Mouse (Mus musculus) embryonic facial prominence, embryonic 12.5 days (tissue): ENCODE measurements at regions not wholly inside any gene's neighbourhood (a gene's known extent, or its start where the extent isn't known, plus 50 kb on each side); places are given as distances from the start of the nearest gene placed in this dataset.

Experiments
- ATAC-seq: fragments of 200-750 bp; cut with Nextera tagmentation; 2 replicates; pipeline ENCODE4 v1.8.0; 2017; ENCODE audit not compliant: insufficient number of reproducible peaks, insufficient read depth, low FRiP score, low TSS enrichment
- H3K27ac ChIP-seq: fragments of 300-500 bp; sonication (generic); 2 replicates; pipeline ENCODE4 v1.5.1; 2016; ENCODE audit warnings: mild to moderate bottlenecking
- H3K27me3 ChIP-seq: fragments of 300-500 bp; sonication (generic); 2 replicates; pipeline ENCODE4 v1.6.1; 2016; ENCODE audit warnings: mild to moderate bottlenecking, moderate library complexity
- H3K36me3 ChIP-seq: fragments of 300-500 bp; sonication (generic); 2 replicates; pipeline ENCODE4 v1.6.1; 2016; ENCODE audit warnings: mild to moderate bottlenecking
- H3K4me1 ChIP-seq: fragments of 300-500 bp; sonication (generic); 2 replicates; pipeline ENCODE4 v1.6.1; 2016
- H3K4me2 ChIP-seq: fragments of 300-500 bp; sonication (generic); replicated peaks from 2 replicates; pipeline ENCODE4 v1.6.1; 2016; ENCODE audit warnings: mild to moderate bottlenecking, moderate library complexity
- H3K4me3 ChIP-seq: fragments of 300-500 bp; sonication (generic); 2 replicates; pipeline ENCODE4 v1.5.1; 2016; ENCODE audit warnings: mild to moderate bottlenecking
- H3K9ac ChIP-seq: fragments of 300-500 bp; sonication (generic); 2 replicates; pipeline ENCODE4 v1.6.1; 2016; ENCODE audit warnings: mild to moderate bottlenecking, moderate library complexity
- H3K9me3 ChIP-seq: fragments of 300-500 bp; sonication (generic); 2 replicates; pipeline ENCODE4 v1.6.1; 2016; ENCODE audit warnings: mild to moderate bottlenecking, moderate library complexity
- WGBS: fragments of 180-500 bp; shearing (Covaris S2); methylation state at CpG from one replicate; pipeline ENCODE4 v1.1.7; 2016; 5-methylcytosine and 5-hydroxymethylcytosine counted together

DNA sequence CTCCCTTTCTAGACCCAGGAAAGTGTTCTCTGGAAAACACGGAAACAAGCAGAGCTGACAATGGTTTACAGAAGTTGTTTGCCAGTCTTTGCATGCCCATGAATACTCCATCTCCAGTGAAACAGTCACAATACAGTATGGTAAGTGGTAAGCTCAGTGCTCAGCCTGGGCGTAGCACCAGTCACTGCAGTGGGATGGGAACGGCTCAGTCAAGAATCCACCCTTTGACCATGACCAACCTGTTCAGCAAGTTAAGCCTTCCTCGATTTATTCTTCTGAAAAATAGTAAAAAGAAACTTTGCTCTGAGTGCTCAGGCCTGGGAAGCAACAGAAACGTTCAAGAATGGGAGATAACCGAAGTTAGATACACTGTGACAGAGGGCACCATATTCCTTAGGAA is 563.7 kb upstream of the Kdm8 start:
- no peak overlapping the region for H3K27ac ChIP-seq
- no peak overlapping the region for H3K9ac ChIP-seq
- no peak overlapping the region for H3K4me2 ChIP-seq
- H3K4me3 ChIP-seq = no peak overlapping the region
- no peaks in the 10 kb centered on the region for H3K9me3 ChIP-seq
- no peaks in the 10 kb centered on the region for H3K4me1 ChIP-seq
- no peaks in the 10 kb centered on the region for H3K36me3 ChIP-seq
- no peaks in the 10 kb centered on the region for H3K27me3 ChIP-seq
- WGBS = 86% methylated on average over 6 of the region's 6 CpGs
- no peak for ATAC-seq

DNA sequence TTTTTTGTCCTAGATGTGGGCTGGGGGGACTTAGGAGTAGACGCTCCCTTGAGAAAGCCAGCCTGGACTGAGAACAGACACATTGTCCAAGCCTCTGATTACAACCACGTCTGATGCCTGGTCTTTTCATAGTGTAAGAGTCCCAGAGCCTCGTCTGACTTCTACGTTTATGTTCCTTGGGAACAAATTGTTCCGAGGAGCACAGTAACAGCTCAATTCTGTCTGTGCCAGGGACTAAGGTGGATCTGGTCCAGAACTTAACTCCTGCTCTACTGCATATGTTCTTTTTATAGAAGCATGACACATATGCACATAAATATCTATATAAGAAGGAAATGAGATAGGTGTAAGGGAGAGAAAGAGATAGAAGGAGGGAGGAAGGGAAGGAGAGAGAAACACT is 537.2 kb upstream of the Kdm8 start:
- no peak for ATAC-seq
- no peaks in the 10 kb centered on the region for H3K4me1 ChIP-seq
- 82% methylated on average over 5 of the region's 5 CpGs for WGBS
- no peak overlapping the region for H3K4me2 ChIP-seq
- no peak overlapping the region for H3K4me3 ChIP-seq
- H3K9ac ChIP-seq = no peak overlapping the region
- H3K27ac ChIP-seq = no peak overlapping the region
- no peaks in the 10 kb centered on the region for H3K36me3 ChIP-seq
- no peaks in the 10 kb centered on the region for H3K9me3 ChIP-seq
- H3K27me3 ChIP-seq = no peaks in the 10 kb centered on the region

DNA sequence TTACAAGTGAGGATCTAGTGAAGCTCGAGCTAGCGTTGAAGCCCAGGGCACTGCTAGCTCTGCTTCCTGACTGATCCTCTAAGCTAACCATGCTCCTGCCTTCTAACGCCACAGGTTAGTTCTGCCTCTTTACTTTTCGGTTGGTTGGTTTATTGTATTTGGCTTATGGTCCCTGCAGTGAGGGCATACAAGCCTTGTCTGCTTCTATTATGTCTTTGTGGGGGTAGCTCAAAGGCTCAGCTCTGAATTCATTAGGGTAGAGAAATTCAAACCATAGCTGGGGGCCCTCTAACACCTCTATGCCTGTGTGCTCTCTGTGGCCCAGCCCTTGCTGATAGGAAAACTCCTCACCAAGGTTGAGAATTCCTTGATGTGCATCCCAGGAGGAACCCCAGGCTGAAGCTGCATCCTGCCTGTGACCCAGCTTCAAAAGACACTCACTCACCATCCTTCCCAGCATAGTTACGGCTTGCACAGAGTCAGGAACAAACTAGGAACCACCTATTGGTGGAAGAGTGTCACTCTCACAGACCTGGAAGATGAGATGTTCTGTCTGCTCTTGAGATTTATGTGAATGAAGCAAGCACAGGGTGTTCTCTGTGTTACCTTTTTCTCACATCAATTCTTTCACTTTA is 536.7 kb upstream of the Kdm8 start:
- H3K4me3 ChIP-seq = no peak overlapping the region
- no peak for ATAC-seq
- no peak overlapping the region for H3K4me2 ChIP-seq
- H3K9me3 ChIP-seq = no peaks in the 10 kb centered on the region
- H3K36me3 ChIP-seq = no peaks in the 10 kb centered on the region
- no peaks in the 10 kb centered on the region for H3K27me3 ChIP-seq
- H3K9ac ChIP-seq = no peak overlapping the region
- 80% methylated on average over 5 of the region's 5 CpGs for WGBS
- H3K27ac ChIP-seq = no peak overlapping the region
- H3K4me1 ChIP-seq = no peaks in the 10 kb centered on the region

DNA sequence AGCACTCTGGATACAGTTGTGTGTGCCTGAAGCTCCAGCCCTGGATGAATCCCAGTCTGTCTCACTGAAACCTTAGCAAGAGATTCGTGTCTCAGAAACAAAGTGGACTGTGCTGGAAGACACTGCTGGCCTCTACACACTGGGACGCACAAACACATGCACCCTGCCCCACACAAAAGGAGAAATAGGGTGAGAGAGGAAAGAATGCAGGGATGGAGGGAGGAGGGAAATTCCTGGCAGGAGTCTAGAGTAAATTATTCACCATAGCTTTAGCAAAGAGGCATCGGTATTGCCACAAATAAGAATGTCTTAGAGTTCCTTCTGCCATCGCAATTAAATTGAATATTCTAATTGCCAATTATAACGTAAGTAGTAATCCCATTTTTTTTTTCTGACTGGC is 530.4 kb upstream of the Kdm8 start:
- Histone ChIP-seq H3K4me1 (no peaks in the 10 kb centered on the region), H3K27me3 (no peaks in the 10 kb centered on the region), H3K4me3 (no peak overlapping the region), H3K9ac (no peak overlapping the region), H3K36me3 (no peaks in the 10 kb centered on the region), H3K9me3 (no peaks in the 10 kb centered on the region), H3K27ac (no peak overlapping the region), H3K4me2 (no peak overlapping the region)
- WGBS = 79% methylated on average over 5 of the region's 5 CpGs
- no peak for ATAC-seq

DNA sequence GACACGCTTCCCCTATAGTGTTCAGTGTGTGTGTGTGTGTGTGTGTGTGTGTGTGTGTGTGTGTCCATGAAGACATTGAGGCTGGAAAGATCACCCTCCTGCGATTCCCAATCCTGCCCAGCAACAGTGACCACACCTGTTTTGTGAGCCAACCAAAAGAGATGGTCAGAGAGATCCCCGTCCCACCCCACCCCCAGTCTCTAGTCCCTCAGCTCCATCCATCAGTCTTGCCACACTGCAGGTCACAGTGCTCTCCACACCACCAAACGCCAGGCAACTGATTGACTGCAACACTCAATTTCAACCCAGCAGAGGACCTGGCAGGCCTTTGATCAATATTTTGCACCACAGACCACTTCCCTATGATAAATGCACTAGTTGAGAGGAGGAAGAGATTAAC is 530.0 kb upstream of the Kdm8 start:
- no peaks in the 10 kb centered on the region for H3K27me3 ChIP-seq
- no peaks in the 10 kb centered on the region for H3K36me3 ChIP-seq
- H3K9me3 ChIP-seq = no peaks in the 10 kb centered on the region
- no peak overlapping the region for H3K9ac ChIP-seq
- 82% methylated on average over 4 of the region's 4 CpGs for WGBS
- no peak for ATAC-seq
- no peaks in the 10 kb centered on the region for H3K4me1 ChIP-seq
- no peak overlapping the region for H3K4me3 ChIP-seq
- no peak overlapping the region for H3K27ac ChIP-seq
- H3K4me2 ChIP-seq = no peak overlapping the region

DNA sequence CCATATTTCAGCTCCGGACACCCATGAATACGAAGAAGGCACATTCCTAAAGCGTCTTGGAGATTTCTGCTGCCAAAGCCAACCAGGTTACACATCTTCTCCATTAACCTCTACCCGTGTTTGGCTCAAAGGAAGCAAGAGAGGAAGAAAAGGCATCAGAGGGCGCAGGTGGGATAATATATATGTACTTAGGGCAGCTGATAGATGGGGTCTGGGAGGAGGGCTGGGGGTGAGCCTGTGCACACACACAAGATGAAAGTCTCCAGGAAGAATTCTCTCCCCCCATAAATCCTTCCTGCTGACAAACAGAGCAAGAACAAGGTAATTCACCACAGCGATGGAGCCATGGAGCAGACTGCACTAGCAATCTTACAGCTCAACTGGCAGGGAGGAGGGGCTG is 529.5 kb upstream of the Kdm8 start:
- no peak for ATAC-seq
- no peaks in the 10 kb centered on the region for H3K36me3 ChIP-seq
- H3K4me2 ChIP-seq = no peak overlapping the region
- H3K27ac ChIP-seq = no peak overlapping the region
- H3K4me1 ChIP-seq = no peaks in the 10 kb centered on the region
- no peak overlapping the region for H3K9ac ChIP-seq
- no peaks in the 10 kb centered on the region for H3K27me3 ChIP-seq
- no peak overlapping the region for H3K4me3 ChIP-seq
- WGBS = 79% methylated on average over 6 of the region's 6 CpGs
- no peaks in the 10 kb centered on the region for H3K9me3 ChIP-seq

DNA sequence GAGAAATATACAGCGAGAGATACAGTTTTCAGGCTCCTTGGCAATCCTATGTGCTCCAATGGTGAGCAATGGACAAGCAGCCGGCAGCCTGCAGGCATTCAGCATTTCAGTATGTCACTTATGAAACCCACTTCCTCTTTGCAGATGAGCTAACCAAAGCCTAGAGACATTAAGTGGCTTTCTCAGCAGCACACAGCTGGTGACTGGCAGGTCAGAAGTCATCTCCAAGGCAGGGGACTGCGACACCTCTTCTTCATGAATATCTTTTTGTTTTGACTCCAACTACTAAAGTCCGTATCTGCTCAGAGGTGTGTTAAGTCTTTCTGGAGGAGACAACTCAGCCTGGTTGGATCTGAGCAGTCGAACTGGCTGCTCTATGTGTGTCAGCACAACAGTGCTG is 528.8 kb upstream of the Kdm8 start:
- Histone ChIP-seq H3K4me1 (no peaks in the 10 kb centered on the region), H3K36me3 (no peaks in the 10 kb centered on the region), H3K27me3 (no peaks in the 10 kb centered on the region), H3K4me3 (no peak overlapping the region), H3K9ac (no peak overlapping the region), H3K4me2 (no peak overlapping the region), H3K9me3 (no peaks in the 10 kb centered on the region), H3K27ac (no peak overlapping the region)
- 74% methylated on average over 5 of the region's 5 CpGs for WGBS
- no peak for ATAC-seq

DNA sequence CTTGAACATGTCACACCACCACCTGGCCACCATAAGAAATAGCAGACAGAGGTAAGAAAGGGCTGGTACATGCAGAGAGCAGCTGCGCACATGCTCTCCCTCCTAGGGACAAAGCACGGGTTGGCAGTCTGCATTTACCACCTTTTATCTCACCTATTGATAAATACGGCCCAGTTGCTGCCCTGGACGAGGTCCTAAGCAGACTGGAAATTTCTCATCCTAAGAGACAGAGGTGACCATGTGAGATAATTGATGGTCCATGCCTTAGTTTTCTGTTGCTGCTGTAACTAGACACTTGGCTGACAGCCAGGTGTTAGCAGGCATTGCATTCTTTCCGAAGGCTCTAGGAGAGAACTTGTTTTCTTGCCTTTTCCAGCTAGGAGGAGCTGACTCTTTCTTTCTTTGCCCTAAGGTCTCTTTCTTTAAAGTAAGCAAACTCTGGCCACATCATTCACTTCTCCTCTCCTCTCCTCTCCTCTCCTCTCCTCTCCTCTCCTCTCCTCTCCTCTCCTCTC is 526.8 kb upstream of the Kdm8 start:
- no peak overlapping the region for H3K9ac ChIP-seq
- no peak overlapping the region for H3K4me3 ChIP-seq
- 63% methylated on average over 5 of the region's 5 CpGs for WGBS
- H3K27ac ChIP-seq = no peak overlapping the region
- H3K9me3 ChIP-seq = no peaks in the 10 kb centered on the region
- ATAC-seq = no peak
- H3K4me2 ChIP-seq = no peak overlapping the region
- H3K36me3 ChIP-seq = no peaks in the 10 kb centered on the region
- H3K4me1 ChIP-seq = no peaks in the 10 kb centered on the region
- no peaks in the 10 kb centered on the region for H3K27me3 ChIP-seq

DNA sequence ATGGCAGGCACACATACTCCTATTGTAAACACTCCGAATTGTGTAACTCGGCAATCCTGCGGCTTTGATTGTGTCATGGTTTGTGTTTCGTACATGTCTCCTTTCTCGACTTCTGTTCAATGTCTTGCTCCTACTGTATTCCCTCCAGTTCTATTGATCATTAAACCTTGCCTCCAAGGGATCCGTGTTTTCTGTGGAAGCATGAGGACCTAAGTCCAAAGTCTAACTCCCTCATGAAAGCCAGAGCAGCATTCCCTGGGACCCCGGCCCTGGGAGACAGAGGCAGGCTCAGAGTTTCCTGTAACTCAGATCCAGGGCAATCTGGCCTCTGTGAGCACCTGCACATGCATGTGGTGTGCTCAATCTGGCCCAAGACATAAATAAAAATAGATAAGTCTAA is 521.7 kb upstream of the Kdm8 start:
- no peaks in the 10 kb centered on the region for H3K4me1 ChIP-seq

DNA sequence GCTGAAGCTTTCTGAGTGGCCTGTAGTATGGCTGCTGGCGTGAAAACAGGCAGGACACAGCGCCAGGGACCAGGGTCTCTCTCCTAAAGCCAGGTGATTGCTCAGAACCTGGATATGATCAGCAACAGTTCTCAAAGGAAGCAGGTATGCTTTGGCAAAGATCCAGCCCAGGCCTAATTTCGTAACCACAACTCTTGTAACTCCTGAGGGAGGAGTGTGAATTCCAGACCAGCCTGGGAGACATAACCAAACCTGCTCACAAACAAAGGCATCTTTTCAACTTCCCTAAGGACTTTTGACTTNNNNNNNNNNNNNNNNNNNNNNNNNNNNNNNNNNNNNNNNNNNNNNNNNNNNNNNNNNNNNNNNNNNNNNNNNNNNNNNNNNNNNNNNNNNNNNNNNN is 510.9 kb upstream of the Kdm8 start:
- no peaks in the 10 kb centered on the region for H3K4me1 ChIP-seq
- no peak for ATAC-seq
- H3K36me3 ChIP-seq = no peaks in the 10 kb centered on the region
- no peak overlapping the region for H3K9ac ChIP-seq
- H3K27me3 ChIP-seq = no peaks in the 10 kb centered on the region
- 61% methylated on average over 3 of the region's 3 CpGs for WGBS
- H3K27ac ChIP-seq = no peak overlapping the region
- no peak overlapping the region for H3K4me3 ChIP-seq
- no peak overlapping the region for H3K4me2 ChIP-seq
- H3K9me3 ChIP-seq = no peaks in the 10 kb centered on the region

More for the DNA sequence above, 521.7 kb upstream of the Kdm8 start:
- Histone ChIP-seq H3K4me3 (no peak overlapping the region), H3K27ac (no peak overlapping the region), H3K9me3 (no peaks in the 10 kb centered on the region), H3K27me3 (no peaks in the 10 kb centered on the region), H3K4me2 (no peak overlapping the region), H3K9ac (no peak overlapping the region), H3K36me3 (no peaks in the 10 kb centered on the region)
- no peak for ATAC-seq
- WGBS = 83% methylated on average over 7 of the region's 7 CpGs

DNA sequence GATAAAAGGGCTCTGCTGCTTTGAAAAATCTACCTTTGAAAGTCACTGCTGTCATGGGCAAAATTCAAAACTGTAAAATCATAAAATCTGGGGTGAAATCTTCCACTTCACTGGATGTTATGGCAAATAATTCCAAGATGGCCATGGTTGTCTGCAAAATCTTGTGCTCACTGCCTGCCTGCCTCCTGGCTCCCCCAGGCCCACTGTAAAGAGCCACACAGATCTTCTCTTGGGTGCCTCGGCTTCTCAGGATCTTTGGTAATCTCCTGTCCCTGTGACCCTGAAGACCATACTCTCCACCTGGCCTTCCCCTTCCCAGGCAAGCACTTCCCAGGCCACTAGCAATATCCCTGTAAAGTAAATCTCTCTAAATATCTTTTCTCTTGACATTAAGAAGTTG is 505.1 kb upstream of the Kdm8 start:
- H3K9me3 ChIP-seq = no peaks in the 10 kb centered on the region
- no peaks in the 10 kb centered on the region for H3K4me1 ChIP-seq
- H3K4me3 ChIP-seq = no peak overlapping the region
- H3K27me3 ChIP-seq = no peaks in the 10 kb centered on the region
- H3K36me3 ChIP-seq = no peaks in the 10 kb centered on the region
- no peak overlapping the region for H3K27ac ChIP-seq
- no peak overlapping the region for H3K9ac ChIP-seq
- ATAC-seq = no peak
- WGBS = 75% methylated on average over 1 of the region's 1 CpGs
- H3K4me2 ChIP-seq = no peak overlapping the region

DNA sequence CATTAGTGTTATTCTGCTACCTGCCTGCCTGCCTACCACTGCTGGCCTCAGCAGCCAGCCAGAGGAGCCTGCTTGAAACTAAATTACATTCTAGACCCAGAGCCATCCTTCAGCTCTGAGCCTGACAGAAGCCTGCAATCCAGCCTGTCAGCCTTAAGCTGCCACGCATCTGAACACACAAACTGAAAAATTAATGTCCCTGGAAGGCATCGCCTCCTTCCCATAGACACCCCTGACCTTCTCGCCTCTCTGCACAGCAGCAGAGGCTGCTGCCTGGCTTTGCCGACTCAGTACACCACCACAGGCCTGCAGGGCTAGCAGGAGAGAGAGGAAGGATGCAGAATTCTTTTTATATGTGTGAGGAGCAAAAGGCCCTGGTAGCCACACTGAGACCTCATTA is 502.9 kb upstream of the Kdm8 start:
- no peak overlapping the region for H3K27ac ChIP-seq

DNA sequence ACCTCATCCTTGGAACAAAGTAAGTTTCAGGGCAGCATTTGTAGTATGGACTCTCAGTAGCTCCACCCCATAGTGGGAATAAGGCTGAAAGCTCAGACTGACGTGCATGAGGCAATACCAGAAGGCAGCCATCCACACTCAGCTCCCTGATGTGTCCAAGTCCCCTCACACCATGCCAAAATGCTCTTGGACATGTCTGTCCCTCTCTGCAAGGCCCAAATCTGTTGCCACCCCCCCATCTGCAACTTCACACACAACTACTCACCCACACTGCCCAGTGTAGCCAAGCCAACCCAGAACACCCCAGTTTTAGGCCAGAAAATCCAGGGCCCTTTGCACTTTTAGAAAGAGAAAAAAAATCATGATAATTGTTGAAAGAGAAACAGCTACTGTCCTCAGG is 498.1 kb upstream of the Kdm8 start:
- Histone ChIP-seq H3K27me3 (no peaks in the 10 kb centered on the region), H3K9me3 (no peaks in the 10 kb centered on the region), H3K4me2 (no peak overlapping the region), H3K4me1 (no peaks in the 10 kb centered on the region), H3K36me3 (no peaks in the 10 kb centered on the region), H3K9ac (no peak overlapping the region), H3K27ac (no peak overlapping the region), H3K4me3 (no peak overlapping the region)
- no peak for ATAC-seq
- WGBS = 57% methylated on average over 1 of the region's 1 CpGs

More for the DNA sequence above, 502.9 kb upstream of the Kdm8 start:
- no peak overlapping the region for H3K4me3 ChIP-seq
- H3K4me1 ChIP-seq = no peaks in the 10 kb centered on the region
- H3K9me3 ChIP-seq = no peaks in the 10 kb centered on the region
- H3K9ac ChIP-seq = no peak overlapping the region
- WGBS = 64% methylated on average over 4 of the region's 4 CpGs
- no peak overlapping the region for H3K4me2 ChIP-seq
- ATAC-seq = no peak
- H3K27me3 ChIP-seq = no peaks in the 10 kb centered on the region
- H3K36me3 ChIP-seq = no peaks in the 10 kb centered on the region
